Mouse (Mus musculus) hindbrain, embryonic 11.5 days (tissue): ENCODE measurements around the gene Pdk3. TPM values are rescaled to one million over a fixed set of nuclear protein-coding genes. Genes with fewer than 3 reads are reported as not detected.

Experiments
- ATAC-seq: fragments of 200-750 bp; cut with Nextera tagmentation; 2 replicates; pipeline ENCODE4 v1.8.0; 2017; ENCODE audit warnings: mild to moderate bottlenecking, moderate TSS enrichment, moderate library complexity; ENCODE audit not compliant: low FRiP score
- DNase-seq: peaks from one replicate; pipeline ENCODE4 v3.0.0-alpha.2; 2015; ENCODE audit warnings: low spot score
- H3K27ac ChIP-seq: fragments of 300-500 bp; sonication (generic); 2 replicates; pipeline ENCODE4 v1.5.1; 2014; ENCODE audit warnings: mild to moderate bottlenecking, low read depth, low read length
- H3K27me3 ChIP-seq: fragments of 300-500 bp; sonication (generic); 2 replicates; pipeline ENCODE4 v1.6.1; 2014; ENCODE audit warnings: mild to moderate bottlenecking, low read length, moderate library complexity, mixed read lengths; ENCODE audit not compliant: control insufficient read depth, insufficient read depth
- H3K36me3 ChIP-seq: fragments of 300-500 bp; sonication (generic); 2 replicates; pipeline ENCODE4 v1.6.1; 2014; ENCODE audit warnings: mild to moderate bottlenecking, low read length, moderate library complexity, mixed read lengths; ENCODE audit not compliant: control insufficient read depth, insufficient read depth
- H3K4me1 ChIP-seq: fragments of 300-500 bp; sonication (generic); replicated peaks from 2 replicates; pipeline ENCODE4 v1.6.1; 2014; ENCODE audit warnings: low read length, mixed read lengths; ENCODE audit not compliant: control insufficient read depth, insufficient read depth
- H3K4me2 ChIP-seq: fragments of 300-500 bp; sonication (generic); replicated peaks from 2 replicates; pipeline ENCODE4 v1.6.1; 2014; ENCODE audit warnings: mild to moderate bottlenecking, low read depth, low read length
- H3K4me3 ChIP-seq: fragments of 300-500 bp; sonication (generic); 2 replicates; pipeline ENCODE4 v1.5.1; 2014; ENCODE audit warnings: low read depth, low read length
- H3K9ac ChIP-seq: fragments of 300-500 bp; sonication (generic); 2 replicates; pipeline ENCODE4 v1.6.1; 2014; ENCODE audit warnings: low read depth, low read length
- H3K9me3 ChIP-seq: fragments of 300-500 bp; sonication (generic); 2 replicates; pipeline ENCODE4 v1.6.1; 2016; ENCODE audit warnings: low read length; ENCODE audit not compliant: control insufficient read depth
- WGBS: fragments of 180-500 bp; shearing (Covaris S2); extraction: QIAGEN DNeasy Blood & Tissue Kit; methylation state at CpG from one replicate; pipeline ENCODE4 v1.1.7; 2014; 5-methylcytosine and 5-hydroxymethylcytosine counted together
- polyA plus RNA-seq: library from polyadenylated mRNA; unstranded; fragments of >200 nt; fragmentation: Nextera tagmentation; extraction: Ambion mirVana; gene quantifications from 2 replicates; pipeline ENCODE4 v1.2.1, GENCODE M21; 2014

Gene Pdk3
- 63.5 and 68.7 TPM in 2 replicates for polyA plus RNA-seq

GRCm38 (mm10) chrX:93831561-93832336, at the start of gene Pdk3:
Pdk3 (minus strand) TSS chrX:93832201.
- H3K27ac ChIP-seq: peak within 1 kb of the TSS; percentile 36; the same call in 1 of the 2 replicates
- DNase-seq: peak; percentile 84
- WGBS: 13% methylated on average over 65 of the region's 68 CpGs
- no peaks in the 10 kb centered on the region for H3K9me3 ChIP-seq
- peak within 1 kb of the TSS; percentile 60 for H3K9ac ChIP-seq
- H3K27me3 ChIP-seq: no peaks in the 10 kb centered on the region
- no peaks in the 10 kb centered on the region for H3K4me1 ChIP-seq
- peak; percentile 98 for ATAC-seq
- no peaks in the 10 kb centered on the region for H3K36me3 ChIP-seq
- H3K4me3 ChIP-seq: peak within 1 kb of the TSS; percentile 54
- peak within 1 kb of the TSS; percentile 50 for H3K4me2 ChIP-seq

- no peak overlapping the region for H3K27ac ChIP-seq
- ATAC-seq (no peak), DNase-seq (no peak)
- 79% methylated on average over 3 of the region's 3 CpGs for WGBS
- H3K9ac ChIP-seq: no peak overlapping the region
- H3K36me3 ChIP-seq: no peaks in the 10 kb centered on the region
- H3K9me3 ChIP-seq: no peaks in the 10 kb centered on the region
- no peak overlapping the region for H3K4me3 ChIP-seq
- no peaks in the 10 kb centered on the region; the same call in 1 of the 2 replicates for H3K27me3 ChIP-seq
- H3K4me1 ChIP-seq: no peaks in the 10 kb centered on the region
- no peak overlapping the region for H3K4me2 ChIP-seq
These were observed 45.6 kb upstream of the Pdk3 start for GRCm38 (mm10) chrX:93877634-93878016.

DNA sequence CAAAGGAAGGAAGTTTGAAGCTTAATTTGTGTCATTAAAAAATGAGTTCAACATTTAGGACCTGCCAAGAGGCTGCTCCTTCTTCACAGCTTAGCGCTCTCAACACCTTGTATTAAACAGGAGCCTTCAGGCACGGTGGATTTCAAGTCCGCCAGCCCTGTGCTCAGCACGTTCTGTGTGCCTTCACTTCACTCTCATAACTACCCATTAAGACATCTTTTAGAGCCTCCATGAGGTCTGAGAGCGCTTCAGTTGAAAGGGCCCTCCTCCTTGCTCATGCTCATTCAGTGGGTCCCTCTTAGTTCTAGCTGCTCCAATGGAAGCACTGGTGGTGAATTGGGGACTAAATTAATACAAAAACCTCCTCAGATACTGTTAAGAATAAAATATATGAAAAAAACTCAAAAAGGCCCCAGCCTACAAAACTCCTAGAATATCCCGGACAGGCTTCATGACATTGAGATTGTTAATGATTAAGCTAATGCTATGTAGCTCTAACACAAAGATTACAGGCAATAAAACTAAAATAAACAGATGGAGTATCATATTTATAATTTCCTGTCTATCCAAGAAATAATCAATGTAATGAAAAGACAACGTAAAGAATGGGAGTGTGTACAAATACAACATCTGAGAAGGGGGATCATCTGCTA, 45.1 kb upstream of the Pdk3 start:
- no peaks in the 10 kb centered on the region for H3K36me3 ChIP-seq
- 87% methylated on average over 7 of the region's 7 CpGs for WGBS
- no peak overlapping the region for H3K4me2 ChIP-seq
- no peak overlapping the region for H3K27ac ChIP-seq
- ATAC-seq (no peak), DNase-seq (no peak)
- no peak overlapping the region for H3K4me3 ChIP-seq
- H3K27me3 ChIP-seq: no peaks in the 10 kb centered on the region; the same call in 1 of the 2 replicates
- H3K4me1 ChIP-seq: no peaks in the 10 kb centered on the region
- H3K9me3 ChIP-seq: no peaks in the 10 kb centered on the region
- no peak overlapping the region for H3K9ac ChIP-seq

GRCm38 (mm10) chrX:93863393-93863792, 31.4 kb upstream of the Pdk3 start:
- Histone ChIP-seq H3K9me3 (no peaks in the 10 kb centered on the region), H3K9ac (no peak overlapping the region), H3K4me1 (no peaks in the 10 kb centered on the region), H3K4me3 (no peak overlapping the region), H3K4me2 (no peak overlapping the region), H3K27me3 (no peaks in the 10 kb centered on the region), H3K36me3 (no peaks in the 10 kb centered on the region), H3K27ac (no peak overlapping the region)
- ATAC-seq (no peak), DNase-seq (no peak)
- 50% methylated on average over 2 of the region's 2 CpGs for WGBS

GRCm38 (mm10) chrX:93862525-93863086, 30.6 kb upstream of the Pdk3 start:
- H3K4me3 ChIP-seq: no peak overlapping the region
- 75% methylated on average over 4 of the region's 4 CpGs for WGBS
- no peaks in the 10 kb centered on the region for H3K36me3 ChIP-seq
- no peak overlapping the region for H3K9ac ChIP-seq
- no peaks in the 10 kb centered on the region for H3K9me3 ChIP-seq
- H3K4me2 ChIP-seq: no peak overlapping the region
- no peaks in the 10 kb centered on the region for H3K27me3 ChIP-seq
- no peaks in the 10 kb centered on the region for H3K4me1 ChIP-seq
- DNase-seq (no peak), ATAC-seq (no peak)
- no peak overlapping the region for H3K27ac ChIP-seq

DNA sequence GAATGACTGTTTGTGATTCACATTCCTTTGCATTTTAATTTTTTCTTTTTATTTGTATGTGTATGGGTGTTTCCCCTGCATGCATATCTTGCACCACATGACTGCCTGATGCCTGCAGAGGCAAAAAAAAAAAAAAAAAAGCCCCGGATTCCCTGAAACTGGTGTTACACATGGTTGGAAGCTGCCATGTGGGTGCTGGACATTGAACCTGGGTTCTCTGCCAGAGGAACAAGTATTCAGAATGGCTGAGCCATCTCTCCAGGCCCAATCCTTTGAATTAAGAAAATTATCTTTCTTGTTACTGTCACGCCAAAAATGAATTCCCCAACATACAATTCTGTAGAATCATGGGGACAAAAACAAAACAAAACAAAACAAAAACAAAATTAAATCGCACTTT, 25.8 kb upstream of the Pdk3 start:
- Histone ChIP-seq H3K27ac (no peak overlapping the region), H3K9ac (no peak overlapping the region), H3K4me3 (no peak overlapping the region), H3K4me2 (no peak overlapping the region), H3K36me3 (no peaks in the 10 kb centered on the region), H3K4me1 (no peaks in the 10 kb centered on the region), H3K27me3 (no peaks in the 10 kb centered on the region), H3K9me3 (no peaks in the 10 kb centered on the region)
- no peak for DNase-seq
- ATAC-seq: no peak
- WGBS: 78% methylated on average over 3 of the region's 3 CpGs

GRCm38 (mm10) chrX:93832337-93832884, 410 bp upstream of the Pdk3 start:
- no peaks in the 10 kb centered on the region for H3K27me3 ChIP-seq
- 32% methylated on average over 14 of the region's 14 CpGs for WGBS
- peak overlapping the region; percentile 50 for H3K4me2 ChIP-seq
- ATAC-seq (peak; percentile 43), DNase-seq (no peak)
- no peaks in the 10 kb centered on the region for H3K36me3 ChIP-seq
- no peak overlapping the region; the same call in 1 of the 2 replicates for H3K27ac ChIP-seq
- H3K9me3 ChIP-seq: no peaks in the 10 kb centered on the region
- peak overlapping the region; percentile 54 for H3K4me3 ChIP-seq
- no peaks in the 10 kb centered on the region for H3K4me1 ChIP-seq
- H3K9ac ChIP-seq: peak overlapping the region; percentile 60

GRCm38 (mm10) chrX:93825787-93826186, 6.2 kb downstream of the Pdk3 start:
- H3K27me3 ChIP-seq: no peaks in the 10 kb centered on the region
- H3K9me3 ChIP-seq: no peaks in the 10 kb centered on the region
- ATAC-seq (no peak), DNase-seq (no peak)
- no peak overlapping the region for H3K27ac ChIP-seq
- no peaks in the 10 kb centered on the region for H3K36me3 ChIP-seq
- WGBS: 80% methylated on average over 2 of the region's 2 CpGs
- H3K4me2 ChIP-seq: no peak overlapping the region
- no peak overlapping the region for H3K4me3 ChIP-seq
- H3K9ac ChIP-seq: no peak overlapping the region
- no peaks in the 10 kb centered on the region for H3K4me1 ChIP-seq
